ENCODE assay signal across 27 mouse cellular contexts in the genomic region with DNA sequence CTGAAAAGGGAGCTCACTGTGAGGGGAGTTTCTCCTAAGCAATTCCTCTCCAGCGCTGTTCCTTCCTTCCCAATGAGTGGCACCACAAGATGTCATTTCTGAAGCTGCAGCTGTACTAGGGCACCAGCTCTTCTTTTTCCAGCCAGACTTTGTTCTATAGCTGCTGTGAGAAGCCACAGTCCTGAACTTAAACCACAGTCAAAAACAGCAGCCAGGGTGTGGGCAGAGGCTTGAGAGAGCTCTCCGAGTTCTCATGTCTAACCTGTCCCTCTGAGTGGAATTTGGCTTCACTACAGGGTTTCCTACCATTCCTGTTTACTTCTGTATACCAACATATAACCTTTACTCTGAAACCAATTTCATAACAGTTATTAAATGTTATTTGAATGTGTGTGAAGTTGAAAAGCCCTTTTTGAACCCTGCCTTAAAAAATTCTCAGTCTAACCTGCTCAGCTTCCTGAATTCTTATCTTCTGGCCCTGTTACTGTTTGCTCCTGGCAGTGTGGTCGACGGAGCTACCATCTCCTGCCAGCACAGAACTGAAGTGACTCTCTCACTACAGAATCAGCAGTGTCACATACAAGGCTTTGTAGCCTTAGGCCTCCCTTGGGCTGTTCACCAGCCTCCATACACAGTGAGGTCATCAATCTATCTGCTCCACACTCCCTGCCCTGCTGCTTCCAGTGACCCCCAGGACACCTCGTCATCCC. TPM values are rescaled to one million over a fixed set of nuclear protein-coding genes. Genes with fewer than 3 reads are reported as not detected.
DNase-seq lines count a peak whose midpoint lies in the region; ATAC-seq lines count a peak whose summit lies in the region.
"Had no signal": no experiment of that assay in that cellular context is flagged by ENCODE, and none has a peak within 500 bp of the region (broad histone marks: within the 10 kb centered on the region; RNA-seq: fewer than 3 reads in every experiment).

No protein-coding gene starts in this region.

- peaks cover 5% of the 10 kb centered on the region; the same call in 1 of the 2 replicates for H3K36me3 ChIP-seq in embryonic facial prominence, embryonic 13.5 days
- H3K36me3 ChIP-seq in embryonic facial prominence, embryonic 10.5 days (replicated peaks): peaks cover 9% of the 10 kb centered on the region; the same call in 1 of the 2 replicates
- H3K36me3 ChIP-seq in midbrain, embryonic 11.5 days (ENCODE audit: control insufficient read depth, insufficient read depth, low read length): no peaks in the 10 kb centered on the region
- H3K36me3 ChIP-seq in midbrain, embryonic 13.5 days: peaks cover 20% of the 10 kb centered on the region
- H3K36me3 ChIP-seq: embryonic facial prominence, embryonic 12.5 days; intestine, embryonic 15.5 days had no signal

- DNase-seq in embryonic facial prominence, embryonic 10.5 days (ENCODE audit: low spot score): no peak
- peak; percentile 33 for DNase-seq in midbrain, embryonic 11.5 days (ENCODE audit: low spot score, missing footprints)
- DNase-seq in adipocyte (ENCODE audit: low spot score): peak; percentile 12
- no peak for DNase-seq in heart, adult 9 months (ENCODE audit: low spot score in 2 of 2)
- DNase-seq: adrenal gland, adult 8-10 months; adrenal gland, postnatal 25 days; cerebellum, adult 11-12 months; cerebellum, adult 8-10 months; cerebellum, postnatal 10 days; cerebellum, postnatal 36 days; gastrocnemius, postnatal 25 days; heart, adult 2 months; heart, postnatal 36 days had no signal

- H3K9ac ChIP-seq in embryonic facial prominence, embryonic 13.5 days: no peak overlapping the region
- H3K9ac ChIP-seq in midbrain, embryonic 11.5 days (ENCODE audit: low read length): no peak overlapping the region
- H3K9ac ChIP-seq in midbrain, embryonic 13.5 days (replicated peaks): no peak overlapping the region
- H3K9ac ChIP-seq: embryonic facial prominence, embryonic 12.5 days; forebrain, embryonic 13.5 days; hindbrain, embryonic 13.5 days; intestine, embryonic 15.5 days had no signal

- no peak overlapping the region for H3K4me2 ChIP-seq in embryonic facial prominence, embryonic 13.5 days
- no peak overlapping the region for H3K4me2 ChIP-seq in midbrain, embryonic 11.5 days
- no peak overlapping the region for H3K4me2 ChIP-seq in midbrain, embryonic 13.5 days (replicated peaks)
- H3K4me2 ChIP-seq: embryonic facial prominence, embryonic 12.5 days; forebrain, embryonic 13.5 days; heart, embryonic 11.5 days; hindbrain, embryonic 13.5 days; intestine, embryonic 15.5 days had no signal

- H3K4me3 ChIP-seq in embryonic facial prominence, embryonic 13.5 days: no peak overlapping the region
- no peak overlapping the region for H3K4me3 ChIP-seq in embryonic facial prominence, embryonic 10.5 days
- no peak overlapping the region for H3K4me3 ChIP-seq in midbrain, embryonic 11.5 days (ENCODE audit: low read depth, low read length)
- no peak overlapping the region for H3K4me3 ChIP-seq in midbrain, embryonic 13.5 days (replicated peaks)
- H3K4me3 ChIP-seq: embryonic facial prominence, embryonic 12.5 days; erythroblast, embryonic 14.5 days; forebrain, embryonic 13.5 days; heart, adult 2 months; hindbrain, embryonic 10.5 days; hindbrain, embryonic 13.5 days; intestine, embryonic 15.5 days had no signal

- no peaks in the 10 kb centered on the region for H3K9me3 ChIP-seq in embryonic facial prominence, embryonic 13.5 days
- H3K9me3 ChIP-seq in embryonic facial prominence, embryonic 10.5 days: no peaks in the 10 kb centered on the region
- no peaks in the 10 kb centered on the region for H3K9me3 ChIP-seq in midbrain, embryonic 11.5 days (ENCODE audit: control insufficient read depth, low read length)
- no peaks in the 10 kb centered on the region for H3K9me3 ChIP-seq in midbrain, embryonic 13.5 days
- H3K9me3 ChIP-seq: embryonic facial prominence, embryonic 12.5 days; forebrain, embryonic 13.5 days; hindbrain, embryonic 10.5 days; hindbrain, embryonic 13.5 days; intestine, embryonic 15.5 days had no signal

- 90% methylated on average over 5 of the region's 5 CpGs for WGBS in embryonic facial prominence, embryonic 13.5 days
- WGBS in embryonic facial prominence, embryonic 10.5 days: 90% methylated on average over 5 of the region's 5 CpGs
- WGBS in midbrain, embryonic 11.5 days: 95% methylated on average over 5 of the region's 5 CpGs
- WGBS in midbrain, embryonic 13.5 days: 92% methylated on average over 5 of the region's 5 CpGs

- H3K4me1 ChIP-seq in embryonic facial prominence, embryonic 13.5 days: peaks cover 4% of the 10 kb centered on the region
- 0 out of 2 replicates have a peak, but pooled peaks cover 5% of the 10 kb centered on the region for H3K4me1 ChIP-seq in embryonic facial prominence, embryonic 10.5 days
- H3K4me1 ChIP-seq in midbrain, embryonic 11.5 days (ENCODE audit: control insufficient read depth, insufficient read depth, low read length): no peaks in the 10 kb centered on the region
- H3K4me1 ChIP-seq in midbrain, embryonic 13.5 days (replicated peaks): no peaks in the 10 kb centered on the region
- H3K4me1 ChIP-seq: embryonic facial prominence, embryonic 12.5 days; forebrain, embryonic 13.5 days; hindbrain, embryonic 10.5 days; hindbrain, embryonic 13.5 days; intestine, embryonic 15.5 days had no signal

- H3K27ac ChIP-seq in embryonic facial prominence, embryonic 13.5 days: no peak overlapping the region
- no peak overlapping the region for H3K27ac ChIP-seq in embryonic facial prominence, embryonic 10.5 days (replicated peaks)
- no peak overlapping the region for H3K27ac ChIP-seq in midbrain, embryonic 11.5 days (ENCODE audit: low read depth, low read length)
- no peak overlapping the region for H3K27ac ChIP-seq in midbrain, embryonic 13.5 days
- H3K27ac ChIP-seq: embryonic facial prominence, embryonic 12.5 days; forebrain, embryonic 13.5 days; heart, adult 2 months; hindbrain, embryonic 10.5 days; hindbrain, embryonic 13.5 days; intestine, embryonic 15.5 days had no signal

- 0 out of 2 replicates have a peak, but pooled peaks have one; percentile 15 for ATAC-seq in embryonic facial prominence, embryonic 13.5 days (ENCODE audit: insufficient number of reproducible peaks, insufficient read depth, low FRiP score, low TSS enrichment, low read depth)
- ATAC-seq in midbrain, embryonic 11.5 days (ENCODE audit: low FRiP score): no peak
- ATAC-seq in midbrain, embryonic 13.5 days: no peak
- peak; percentile 70 for ATAC-seq in megakaryocyte-erythroid progenitor cell, adult 5-6 weeks (replicated peaks; ENCODE audit: low FRiP score, low TSS enrichment, poor library complexity, severe bottlenecking)
- ATAC-seq in frontal cortex, adult (ENCODE audit: low TSS enrichment): no peak
- ATAC-seq: forebrain, embryonic 13.5 days; forebrain, embryonic 16.5 days; hindbrain, embryonic 16.5 days; intestine, embryonic 15.5 days had no signal

- H3K27me3 ChIP-seq in embryonic facial prominence, embryonic 13.5 days: no peaks in the 10 kb centered on the region
- no peaks in the 10 kb centered on the region; the same call in 1 of the 2 replicates for H3K27me3 ChIP-seq in embryonic facial prominence, embryonic 10.5 days (replicated peaks; ENCODE audit: low read depth, poor library complexity, severe bottlenecking)
- H3K27me3 ChIP-seq in midbrain, embryonic 11.5 days (ENCODE audit: control insufficient read depth, insufficient read depth, low read length): no peaks in the 10 kb centered on the region
- no peaks in the 10 kb centered on the region for H3K27me3 ChIP-seq in midbrain, embryonic 13.5 days
- H3K27me3 ChIP-seq: embryonic facial prominence, embryonic 12.5 days; forebrain, embryonic 13.5 days; intestine, embryonic 15.5 days had no signal

RNA-seq across cellular contexts. Expression of gene Dmrta2, which starts 14.1 kb away (rescaled TPM):
- 0.56 and 1.5 TPM in 2 replicates for polyA plus RNA-seq in embryonic facial prominence, embryonic 13.5 days (2015; fragmentation: Nextera tagmentation; extraction: Ambion mirVana)
- polyA plus RNA-seq in embryonic facial prominence, embryonic 10.5 days (2016; fragmentation: Nextera tagmentation; extraction: Ambion mirVana): 0.75 and 0.87 TPM in 2 replicates
- 2.9 and 4.4 TPM in 2 replicates for polyA plus RNA-seq in midbrain, embryonic 11.5 days (2014; fragmentation: Nextera tagmentation; extraction: Ambion mirVana)
- polyA plus RNA-seq in midbrain, embryonic 13.5 days (2015; fragmentation: Nextera tagmentation; extraction: Ambion mirVana): 1.2 and 2.0 TPM in 2 replicates
- not detected in 2 replicates for total RNA-seq in megakaryocyte-erythroid progenitor cell, adult 5-6 weeks (2014; fragmentation: Nextera tagmentation)
- 0.23 TPM in 1 of 2 replicates, not detected in the other for total RNA-seq in megakaryocyte-erythroid progenitor cell, adult 5-6 weeks (2017)
- total RNA-seq: gastrocnemius, postnatal 25 days had no signal
- polyA plus RNA-seq: heart, embryonic 14.5 days had no signal

Comparison
In these comparisons a context has a peak if more than half of its experiments do, and no peak if none do; other contexts are left out.
1. ATAC-seq: peak in embryonic facial prominence, embryonic 13.5 days (single experiment) and megakaryocyte-erythroid progenitor cell, adult 5-6 weeks (single experiment); none in midbrain, embryonic 11.5 days (single experiment), midbrain, embryonic 13.5 days (single experiment) and frontal cortex, adult (single experiment).
2. DNase-seq: peak in midbrain, embryonic 11.5 days (single experiment) and adipocyte (single experiment); none in embryonic facial prominence, embryonic 10.5 days (single experiment) and heart, adult 9 months (0 of 2).